Mouse (Mus musculus) liver, adult 2 months (tissue): Measurements from ENCODE around the gene Atp5g2.

Experiments used
- CTCF ChIP-seq: fragments of 200-500 bp; IDR thresholded peaks from 2 replicates; pipeline ENCODE4 v1.5.1; 2011; ENCODE audit warnings: low read depth, low read length, control low read depth
- POLR2A ChIP-seq: fragments of 200-500 bp; IDR thresholded peaks from 2 replicates; pipeline ENCODE4 v1.6.1; 2011; ENCODE audit warnings: low read length, control low read depth; ENCODE audit not compliant: insufficient read depth; ENCODE audit errors: extremely low read depth

- no peak for TF ChIP-seq CTCF
- no peak for TF ChIP-seq POLR2A
Measured at GRCm38 (mm10) chr15:102620765-102621164, 51.4 kb downstream of the Atp5g2 start.
